Mouse (Mus musculus): Measurements from ENCODE around the gene B4galt1. TPM values are rescaled to one million over a fixed set of nuclear protein-coding genes. Genes with fewer than 3 reads are reported as not detected.

The B4galt1 gene
- polyA plus RNA-seq, 1 experiment from 2014 or later: 53.7 TPM

GRCm38 (mm10) chr4:40870206-40870605 is 16.4 kb upstream of the B4galt1 start:
- Histone ChIP-seq H3K9me3 (replicated peaks) (no peaks in the 10 kb centered on the region), H3K4me1 (replicated peaks) (peaks cover 28% of the 10 kb centered on the region), H3K27ac (no peak overlapping the region), H3K4me3 (no peak overlapping the region), H3K4me2 (no peak overlapping the region), H3K27me3 (no peaks in the 10 kb centered on the region), H3K9ac (no peak overlapping the region), H3K36me3 (no peaks in the 10 kb centered on the region)
- 76% methylated on average over 4 of the region's 4 CpGs for WGBS
- no peak for ATAC-seq (replicated peaks; ENCODE audit: insufficient number of reproducible peaks, insufficient read depth, low FRiP score, low read depth)

GRCm38 (mm10) chr4:40868554-40869232 is 14.9 kb upstream of the B4galt1 start:
- Histone ChIP-seq H3K27ac (peak overlapping the region; percentile 78), H3K4me1 (replicated peaks) (peaks cover 16% of the 10 kb centered on the region), H3K27me3 (no peaks in the 10 kb centered on the region), H3K4me2 (peak overlapping the region; percentile 35), H3K9me3 (replicated peaks) (no peaks in the 10 kb centered on the region), H3K4me3 (no peak overlapping the region), H3K36me3 (no peaks in the 10 kb centered on the region), H3K9ac (no peak overlapping the region)
- 41% methylated on average over 13 of the region's 13 CpGs for WGBS
- ATAC-seq (replicated peaks; ENCODE audit: insufficient number of reproducible peaks, insufficient read depth, low FRiP score, low read depth): peak; percentile 56; the same call in 1 of the 2 replicates

- Histone ChIP-seq H3K4me1 (replicated peaks) (peaks cover 9% of the 10 kb centered on the region), H3K9me3 (replicated peaks) (no peaks in the 10 kb centered on the region), H3K4me2 (no peak overlapping the region), H3K9ac (no peak overlapping the region), H3K36me3 (no peaks in the 10 kb centered on the region), H3K27ac (no peak overlapping the region), H3K4me3 (no peak overlapping the region), H3K27me3 (no peaks in the 10 kb centered on the region)
- ATAC-seq (replicated peaks; ENCODE audit: insufficient number of reproducible peaks, insufficient read depth, low FRiP score, low read depth): no peak
- 96% methylated on average over 12 of the region's 12 CpGs for whole genome bisulfite sequencing
Measured at GRCm38 (mm10) chr4:40864361-40864760, 10.6 kb upstream of the B4galt1 start.

- Histone ChIP-seq H3K27ac (no peak overlapping the region), H3K4me2 (no peak overlapping the region), H3K4me3 (no peak overlapping the region), H3K4me1 (replicated peaks) (peaks cover under 1% of the 10 kb centered on the region), H3K36me3 (no peaks in the 10 kb centered on the region), H3K9ac (no peak overlapping the region), H3K9me3 (replicated peaks) (no peaks in the 10 kb centered on the region), H3K27me3 (no peaks in the 10 kb centered on the region)
- 56% methylated on average over 3 of the region's 3 CpGs for WGBS
- ATAC-seq (replicated peaks; ENCODE audit: insufficient number of reproducible peaks, insufficient read depth, low FRiP score, low read depth): no peak
Measured at GRCm38 (mm10) chr4:40863340-40863739, 9.5 kb upstream of the B4galt1 start.

- Histone ChIP-seq H3K4me2 (no peak overlapping the region), H3K36me3 (no peaks in the 10 kb centered on the region), H3K9ac (no peak overlapping the region), H3K9me3 (replicated peaks) (no peaks in the 10 kb centered on the region), H3K4me1 (replicated peaks) (no peaks in the 10 kb centered on the region), H3K27me3 (no peaks in the 10 kb centered on the region), H3K4me3 (no peak overlapping the region), H3K27ac (no peak overlapping the region)
- 70% methylated on average over 3 of the region's 3 CpGs for WGBS
- ATAC-seq (replicated peaks; ENCODE audit: insufficient number of reproducible peaks, insufficient read depth, low FRiP score, low read depth): no peak
Measured at GRCm38 (mm10) chr4:40861131-40861530, 7.3 kb upstream of the B4galt1 start.

- Histone ChIP-seq H3K4me1 (replicated peaks) (peaks cover 7% of the 10 kb centered on the region; the same call in 1 of the 2 replicates), H3K36me3 (no peaks in the 10 kb centered on the region), H3K4me2 (no peak overlapping the region), H3K27me3 (no peaks in the 10 kb centered on the region), H3K27ac (no peak overlapping the region), H3K9ac (no peak overlapping the region), H3K4me3 (no peak overlapping the region), H3K9me3 (replicated peaks) (no peaks in the 10 kb centered on the region)
- WGBS: 78% methylated on average over 8 of the region's 8 CpGs
- ATAC-seq (replicated peaks; ENCODE audit: insufficient number of reproducible peaks, insufficient read depth, low FRiP score, low read depth): no peak
Measured at GRCm38 (mm10) chr4:40857824-40858346, 4.1 kb upstream of the B4galt1 start.

GRCm38 (mm10) chr4:40856571-40856970 is 2.8 kb upstream of the B4galt1 start:
- H3K9ac ChIP-seq: no peak overlapping the region
- H3K27me3 ChIP-seq: no peaks in the 10 kb centered on the region
- no peak overlapping the region for H3K27ac ChIP-seq
- ATAC-seq (replicated peaks; ENCODE audit: insufficient number of reproducible peaks, insufficient read depth, low FRiP score, low read depth): no peak
- H3K4me2 ChIP-seq: no peak overlapping the region
- no peaks in the 10 kb centered on the region for H3K9me3 ChIP-seq (replicated peaks)
- no peak overlapping the region for H3K4me3 ChIP-seq
- WGBS: 66% methylated on average over 6 of the region's 6 CpGs
- no peaks in the 10 kb centered on the region for H3K36me3 ChIP-seq
- H3K4me1 ChIP-seq (replicated peaks): peaks cover 7% of the 10 kb centered on the region; the same call in 1 of the 2 replicates

- ATAC-seq (replicated peaks; ENCODE audit: insufficient number of reproducible peaks, insufficient read depth, low FRiP score, low read depth): no peak
- Histone ChIP-seq H3K9me3 (replicated peaks) (no peaks in the 10 kb centered on the region), H3K27ac (peak overlapping the region; percentile 97), H3K4me1 (replicated peaks) (peaks cover 24% of the 10 kb centered on the region), H3K9ac (peak overlapping the region; percentile 63), H3K36me3 (no peaks in the 10 kb centered on the region), H3K27me3 (no peaks in the 10 kb centered on the region), H3K4me3 (peak overlapping the region; percentile 79), H3K4me2 (peak overlapping the region; percentile 73)
- 15% methylated on average over 18 of the region's 18 CpGs for WGBS
Measured at GRCm38 (mm10) chr4:40854387-40854933, 655 bp upstream of the B4galt1 start.

- Histone ChIP-seq H3K4me2 (peak overlapping the region; percentile 73), H3K9ac (peak overlapping the region; percentile 97), H3K4me3 (peak overlapping the region; percentile 79), H3K27me3 (no peaks in the 10 kb centered on the region), H3K4me1 (replicated peaks) (peaks cover 37% of the 10 kb centered on the region), H3K36me3 (no peaks in the 10 kb centered on the region), H3K27ac (peak overlapping the region; percentile 97), H3K9me3 (replicated peaks) (no peaks in the 10 kb centered on the region)
- WGBS: under 1% methylated on average over 20 of the region's 20 CpGs
- no peak for ATAC-seq (replicated peaks; ENCODE audit: insufficient number of reproducible peaks, insufficient read depth, low FRiP score, low read depth)
Measured at GRCm38 (mm10) chr4:40852861-40853564, 792 bp downstream of the B4galt1 start.

GRCm38 (mm10) chr4:40852249-40852781 is 1.5 kb downstream of the B4galt1 start:
- Histone ChIP-seq H3K4me1 (replicated peaks) (peaks cover 44% of the 10 kb centered on the region), H3K9ac (peak overlapping the region; percentile 97), H3K4me2 (peak overlapping the region; percentile 73), H3K27me3 (no peaks in the 10 kb centered on the region), H3K36me3 (no peaks in the 10 kb centered on the region), H3K9me3 (replicated peaks) (no peaks in the 10 kb centered on the region), H3K4me3 (peak overlapping the region; percentile 79), H3K27ac (peak overlapping the region; percentile 97)
- 6% methylated on average over 5 of the region's 5 CpGs for WGBS
- no peak for ATAC-seq (replicated peaks; ENCODE audit: insufficient number of reproducible peaks, insufficient read depth, low FRiP score, low read depth)

- peak overlapping the region; percentile 79 for H3K4me3 ChIP-seq
- H3K9me3 ChIP-seq (replicated peaks): no peaks in the 10 kb centered on the region
- no peaks in the 10 kb centered on the region for H3K27me3 ChIP-seq
- peaks cover 49% of the 10 kb centered on the region for H3K4me1 ChIP-seq (replicated peaks)
- peak overlapping the region; percentile 97 for H3K27ac ChIP-seq
- ATAC-seq (replicated peaks; ENCODE audit: insufficient number of reproducible peaks, insufficient read depth, low FRiP score, low read depth): no peak
- no peaks in the 10 kb centered on the region for H3K36me3 ChIP-seq
- WGBS: 3% methylated on average over 4 of the region's 4 CpGs
- peak overlapping the region; percentile 73 for H3K4me2 ChIP-seq
- peak overlapping the region; percentile 97 for H3K9ac ChIP-seq
Measured at GRCm38 (mm10) chr4:40851763-40852248, 2.0 kb downstream of the B4galt1 start.
